Mouse (Mus musculus): ENCODE results near the gene Hacd1.

- no peak for TF ChIP-seq CTCF (IDR thresholded peaks at IDR 0.05; ENCODE audit: borderline replicate concordance, insufficient read depth, low read length)
- TF ChIP-seq POLR2A (IDR thresholded peaks at IDR 0.05; ENCODE audit: low read depth, low read length) = no peak
These were observed 99.5 kb downstream of the Hacd1 start for GRCm38 (mm10) chr2:13956463-13956862.

Measured in embryonic fibroblast, embryonic 13.5 days (primary cell).